Mouse (Mus musculus): ENCODE measurements around the gene Mllt3. TPM values are rescaled to one million over a fixed set of nuclear protein-coding genes. Genes with fewer than 3 reads are reported as not detected.

Gene Mllt3
- polyA plus RNA-seq, 1 experiment from 2014 or later: 59.0 TPM

GRCm38 (mm10) chr4:87795261-87795660 lies 237.9 kb downstream of the Mllt3 start:
- Histone ChIP-seq H3K27ac (ENCODE audit: low read depth, low read length) (no peak overlapping the region), H3K9me3 (ENCODE audit: control insufficient read depth, low read length) (no peaks in the 10 kb centered on the region), H3K4me3 (ENCODE audit: low read length) (no peak overlapping the region), H3K36me3 (ENCODE audit: control insufficient read depth, insufficient read depth, low read length) (peaks cover 6% of the 10 kb centered on the region; the same call in 1 of the 2 replicates), H3K27me3 (replicated peaks; ENCODE audit: control insufficient read depth, insufficient read depth, low read length) (no peaks in the 10 kb centered on the region), H3K4me1 (ENCODE audit: control insufficient read depth, insufficient read depth, low read depth, low read length) (no peaks in the 10 kb centered on the region), H3K4me2 (ENCODE audit: low read length) (no peak overlapping the region), H3K9ac (ENCODE audit: low read depth, low read length) (no peak overlapping the region)
- no peak for ATAC-seq
- whole genome bisulfite sequencing: 84% methylated on average over 4 of the region's 4 CpGs

- H3K9ac ChIP-seq (ENCODE audit: low read depth, low read length): no peak overlapping the region
- no peak overlapping the region for H3K4me2 ChIP-seq (ENCODE audit: low read length)
- no peak overlapping the region for H3K27ac ChIP-seq (ENCODE audit: low read depth, low read length)
- no peak overlapping the region for H3K4me3 ChIP-seq (ENCODE audit: low read length)
- no peak for ATAC-seq
- no peaks in the 10 kb centered on the region for H3K4me1 ChIP-seq (ENCODE audit: control insufficient read depth, insufficient read depth, low read depth, low read length)
- H3K27me3 ChIP-seq (replicated peaks; ENCODE audit: control insufficient read depth, insufficient read depth, low read length): no peaks in the 10 kb centered on the region
- peaks cover 6% of the 10 kb centered on the region; the same call in 1 of the 2 replicates for H3K36me3 ChIP-seq (ENCODE audit: control insufficient read depth, insufficient read depth, low read length)
- H3K9me3 ChIP-seq (ENCODE audit: control insufficient read depth, low read length): no peaks in the 10 kb centered on the region
- 86% methylated on average over 3 of the region's 3 CpGs for WGBS
Observed at GRCm38 (mm10) chr4:87794216-87794615, 238.9 kb downstream of the Mllt3 start.

DNA sequence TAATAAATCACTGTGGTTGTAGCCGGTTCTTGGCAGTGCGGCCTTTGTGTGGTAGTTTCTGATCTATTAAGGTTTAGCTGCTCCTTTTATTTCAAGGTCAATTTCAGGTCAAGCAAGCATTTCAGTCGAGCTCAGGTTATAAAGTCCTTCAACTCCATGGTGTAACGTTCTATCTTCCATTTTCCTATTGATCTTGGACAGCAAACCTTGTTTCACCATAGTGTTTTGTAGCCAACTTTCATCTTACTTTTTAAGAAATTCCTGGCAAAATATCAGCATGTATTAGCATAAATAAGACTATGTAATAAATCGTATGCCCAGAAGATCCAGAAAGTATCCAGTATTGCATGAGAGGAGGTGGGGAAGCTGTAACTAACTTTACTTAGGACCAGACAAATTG lies 240.7 kb downstream of the Mllt3 start:
- Histone ChIP-seq H3K27ac (ENCODE audit: low read depth, low read length) (no peak overlapping the region), H3K4me1 (ENCODE audit: control insufficient read depth, insufficient read depth, low read depth, low read length) (no peaks in the 10 kb centered on the region), H3K9me3 (ENCODE audit: control insufficient read depth, low read length) (no peaks in the 10 kb centered on the region), H3K4me2 (ENCODE audit: low read length) (no peak overlapping the region), H3K27me3 (replicated peaks; ENCODE audit: control insufficient read depth, insufficient read depth, low read length) (no peaks in the 10 kb centered on the region), H3K36me3 (ENCODE audit: control insufficient read depth, insufficient read depth, low read length) (peaks cover 6% of the 10 kb centered on the region; the same call in 1 of the 2 replicates), H3K4me3 (ENCODE audit: low read length) (no peak overlapping the region), H3K9ac (ENCODE audit: low read depth, low read length) (no peak overlapping the region)
- WGBS: 38% methylated on average over 5 of the region's 5 CpGs
- no peak for ATAC-seq

GRCm38 (mm10) chr4:87789446-87789845 lies 243.7 kb downstream of the Mllt3 start:
- no peak for ATAC-seq
- Histone ChIP-seq H3K27ac (ENCODE audit: low read depth, low read length) (no peak overlapping the region), H3K27me3 (replicated peaks; ENCODE audit: control insufficient read depth, insufficient read depth, low read length) (no peaks in the 10 kb centered on the region), H3K4me1 (ENCODE audit: control insufficient read depth, insufficient read depth, low read depth, low read length) (peaks cover 7% of the 10 kb centered on the region), H3K9me3 (ENCODE audit: control insufficient read depth, low read length) (no peaks in the 10 kb centered on the region), H3K4me2 (ENCODE audit: low read length) (no peak overlapping the region), H3K9ac (ENCODE audit: low read depth, low read length) (no peak overlapping the region), H3K36me3 (ENCODE audit: control insufficient read depth, insufficient read depth, low read length) (peaks cover 6% of the 10 kb centered on the region; the same call in 1 of the 2 replicates), H3K4me3 (ENCODE audit: low read length) (no peak overlapping the region)
- 89% methylated on average over 7 of the region's 7 CpGs for WGBS

DNA sequence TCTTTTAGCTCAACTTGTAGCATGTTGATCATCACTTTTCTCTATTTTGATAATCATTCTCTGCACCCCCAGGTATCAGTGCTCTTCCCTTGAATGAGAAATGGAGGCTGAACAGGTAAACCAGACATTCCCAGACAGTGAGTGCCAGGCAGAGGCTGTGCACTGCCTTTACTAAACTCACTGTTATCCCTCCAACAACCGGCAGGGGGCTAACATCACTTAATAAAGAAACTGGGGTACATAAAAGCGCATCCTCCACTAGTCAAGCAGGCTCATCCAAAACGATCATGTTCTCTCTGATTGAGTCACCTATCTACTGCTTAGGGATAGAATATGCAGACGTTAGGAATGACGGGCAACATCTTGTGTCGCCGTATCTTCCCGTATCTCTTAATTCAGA lies 244.5 kb downstream of the Mllt3 start:
- Histone ChIP-seq H3K36me3 (ENCODE audit: control insufficient read depth, insufficient read depth, low read length) (peaks cover 6% of the 10 kb centered on the region; the same call in 1 of the 2 replicates), H3K27me3 (replicated peaks; ENCODE audit: control insufficient read depth, insufficient read depth, low read length) (no peaks in the 10 kb centered on the region), H3K27ac (ENCODE audit: low read depth, low read length) (no peak overlapping the region), H3K4me2 (ENCODE audit: low read length) (no peak overlapping the region), H3K9ac (ENCODE audit: low read depth, low read length) (no peak overlapping the region), H3K4me3 (ENCODE audit: low read length) (no peak overlapping the region), H3K4me1 (ENCODE audit: control insufficient read depth, insufficient read depth, low read depth, low read length) (peaks cover 7% of the 10 kb centered on the region), H3K9me3 (ENCODE audit: control insufficient read depth, low read length) (no peaks in the 10 kb centered on the region)
- ATAC-seq: no peak
- WGBS: 72% methylated on average over 8 of the region's 8 CpGs

DNA sequence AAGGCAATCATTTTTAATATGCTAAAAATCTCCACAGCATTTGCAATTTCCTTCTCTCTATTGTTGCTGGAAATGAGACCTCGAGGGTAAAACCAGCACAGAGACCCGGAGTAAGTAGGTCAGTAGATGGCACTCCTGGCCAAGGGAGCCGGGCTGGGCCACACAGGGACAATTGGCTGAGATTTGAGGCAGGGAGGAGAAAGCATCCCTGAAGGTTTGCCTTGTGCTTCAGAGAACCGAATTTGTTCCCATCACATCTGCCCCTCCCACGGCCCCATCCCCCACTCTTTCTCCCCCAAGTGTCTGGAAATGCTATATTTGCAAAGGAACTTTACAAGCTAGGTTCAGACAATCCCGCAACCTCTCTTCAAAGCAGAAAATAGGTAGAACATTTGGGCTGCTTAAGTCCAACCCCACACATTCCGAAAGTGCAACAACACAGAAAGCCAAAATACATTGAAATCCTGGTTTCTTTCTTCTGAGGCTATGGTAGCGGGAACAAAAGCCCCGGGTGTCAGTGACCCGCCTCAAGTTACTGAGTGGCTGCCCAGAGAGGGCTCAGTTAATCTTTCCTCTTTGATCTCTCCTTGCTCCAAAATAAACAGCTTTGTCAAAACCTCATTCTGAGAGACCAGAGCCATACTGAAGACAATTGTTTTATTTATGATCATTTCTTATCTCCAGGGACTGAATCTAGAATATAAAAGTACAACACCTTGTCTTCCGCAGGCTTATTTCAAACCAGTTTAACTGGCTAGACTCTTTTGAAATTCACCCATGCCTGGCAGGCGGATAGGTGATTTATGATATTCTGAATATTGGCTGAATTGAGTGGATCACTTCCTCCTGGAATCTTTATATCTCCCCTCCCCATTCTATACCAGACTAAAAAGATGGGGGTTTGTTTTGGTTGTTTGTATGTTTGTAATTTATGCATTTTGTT lies 247.8 kb downstream of the Mllt3 start:
- Histone ChIP-seq H3K27me3 (replicated peaks; ENCODE audit: control insufficient read depth, insufficient read depth, low read length) (no peaks in the 10 kb centered on the region), H3K4me1 (ENCODE audit: control insufficient read depth, insufficient read depth, low read depth, low read length) (peaks cover 7% of the 10 kb centered on the region), H3K27ac (ENCODE audit: low read depth, low read length) (peak overlapping the region; percentile 39; the same call in 1 of the 2 replicates), H3K36me3 (ENCODE audit: control insufficient read depth, insufficient read depth, low read length) (peaks cover 6% of the 10 kb centered on the region; the same call in 1 of the 2 replicates), H3K9ac (ENCODE audit: low read depth, low read length) (no peak overlapping the region; the same call in 1 of the 2 replicates), H3K4me3 (ENCODE audit: low read length) (no peak overlapping the region), H3K4me2 (ENCODE audit: low read length) (peak overlapping the region; percentile 36), H3K9me3 (ENCODE audit: control insufficient read depth, low read length) (no peaks in the 10 kb centered on the region)
- ATAC-seq: peak; percentile 87
- WGBS: 15% methylated on average over 12 of the region's 12 CpGs

DNA sequence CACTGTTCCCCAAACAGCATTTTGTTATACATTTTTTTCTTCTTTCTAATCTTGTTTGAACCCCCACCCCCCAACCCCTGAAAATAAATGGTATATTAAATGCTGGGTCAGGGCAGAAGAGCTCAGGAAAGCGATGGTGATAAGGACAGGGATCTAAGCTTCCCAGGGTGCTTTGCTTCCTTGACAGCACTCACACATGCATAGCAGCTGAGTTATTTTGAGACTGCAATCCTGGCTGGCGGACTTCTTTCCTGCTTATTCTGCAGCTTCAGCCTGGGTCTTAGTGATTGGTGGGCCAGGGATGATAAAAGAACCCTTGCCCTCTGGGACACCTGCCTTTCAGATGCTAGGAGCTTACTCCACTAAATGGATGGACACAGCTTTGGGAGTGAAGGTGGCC lies 249.4 kb downstream of the Mllt3 start:
- 81% methylated on average over 2 of the region's 2 CpGs for WGBS
- no peak overlapping the region for H3K27ac ChIP-seq (ENCODE audit: low read depth, low read length)
- no peak for ATAC-seq

GRCm38 (mm10) chr4:87781971-87782370 lies 251.2 kb downstream of the Mllt3 start:
- no peak overlapping the region for H3K4me2 ChIP-seq (ENCODE audit: low read length)
- WGBS: 80% methylated on average over 5 of the region's 5 CpGs
- no peak overlapping the region for H3K27ac ChIP-seq (ENCODE audit: low read depth, low read length)
- H3K9ac ChIP-seq (ENCODE audit: low read depth, low read length): no peak overlapping the region
- H3K4me3 ChIP-seq (ENCODE audit: low read length): no peak overlapping the region
- ATAC-seq: no peak
- peaks cover 6% of the 10 kb centered on the region; the same call in 1 of the 2 replicates for H3K36me3 ChIP-seq (ENCODE audit: control insufficient read depth, insufficient read depth, low read length)
- H3K4me1 ChIP-seq (ENCODE audit: control insufficient read depth, insufficient read depth, low read depth, low read length): peaks cover 7% of the 10 kb centered on the region
- H3K9me3 ChIP-seq (ENCODE audit: control insufficient read depth, low read length): no peaks in the 10 kb centered on the region
- no peaks in the 10 kb centered on the region for H3K27me3 ChIP-seq (replicated peaks; ENCODE audit: control insufficient read depth, insufficient read depth, low read length)

More for the DNA sequence above, 249.4 kb downstream of the Mllt3 start:
- H3K36me3 ChIP-seq (ENCODE audit: control insufficient read depth, insufficient read depth, low read length): peaks cover 6% of the 10 kb centered on the region; the same call in 1 of the 2 replicates
- H3K4me3 ChIP-seq (ENCODE audit: low read length): no peak overlapping the region
- H3K9ac ChIP-seq (ENCODE audit: low read depth, low read length): no peak overlapping the region
- H3K9me3 ChIP-seq (ENCODE audit: control insufficient read depth, low read length): no peaks in the 10 kb centered on the region
- no peak overlapping the region for H3K4me2 ChIP-seq (ENCODE audit: low read length)
- H3K27me3 ChIP-seq (replicated peaks; ENCODE audit: control insufficient read depth, insufficient read depth, low read length): no peaks in the 10 kb centered on the region
- H3K4me1 ChIP-seq (ENCODE audit: control insufficient read depth, insufficient read depth, low read depth, low read length): peaks cover 7% of the 10 kb centered on the region

DNA sequence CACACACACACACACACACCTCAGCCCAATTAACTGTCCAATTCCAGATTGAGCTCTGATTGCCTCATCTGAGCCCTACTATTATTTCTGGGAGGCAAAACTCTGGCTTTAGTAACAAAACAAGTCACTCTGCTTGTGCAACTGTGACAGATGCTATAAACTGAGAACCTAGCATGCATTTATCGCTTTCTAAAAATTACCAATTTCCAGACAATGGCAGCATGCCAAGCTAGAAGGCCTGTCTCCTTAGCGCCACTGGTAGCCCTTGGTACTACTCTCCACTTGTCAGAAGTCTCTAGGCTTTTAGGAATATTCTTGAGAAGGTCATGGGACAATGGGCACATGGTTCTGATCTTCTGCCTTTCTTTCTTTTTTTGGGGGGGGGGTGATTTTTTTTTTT lies 257.4 kb downstream of the Mllt3 start:
- H3K36me3 ChIP-seq (ENCODE audit: control insufficient read depth, insufficient read depth, low read length): peaks cover 6% of the 10 kb centered on the region
- 83% methylated on average over 2 of the region's 2 CpGs for WGBS
- no peaks in the 10 kb centered on the region for H3K4me1 ChIP-seq (ENCODE audit: control insufficient read depth, insufficient read depth, low read depth, low read length)

More for the DNA sequence above, 257.4 kb downstream of the Mllt3 start:
- Histone ChIP-seq H3K9ac (ENCODE audit: low read depth, low read length) (no peak overlapping the region), H3K27ac (ENCODE audit: low read depth, low read length) (no peak overlapping the region), H3K4me2 (ENCODE audit: low read length) (no peak overlapping the region), H3K4me3 (ENCODE audit: low read length) (no peak overlapping the region), H3K9me3 (ENCODE audit: control insufficient read depth, low read length) (no peaks in the 10 kb centered on the region), H3K27me3 (replicated peaks; ENCODE audit: control insufficient read depth, insufficient read depth, low read length) (no peaks in the 10 kb centered on the region)
- ATAC-seq: no peak
